Mouse (Mus musculus) hematopoietic stem cell, adult 5-6 weeks (primary cell): ENCODE data around the gene Arhgap23. TPM values are rescaled to one million over a fixed set of nuclear protein-coding genes. Genes with fewer than 3 reads are reported as not detected.

Experiments
- ATAC-seq, 2 experiments: fragments of 125-278 bp in 1 of 2; replicated peaks in 1 of 2; 2 replicates each; pipeline ENCODE4 v1.8.0; 2016 to 2017; ENCODE audit warnings: inconsistent platforms in 2 of 2, mild to moderate bottlenecking in 2 of 2, moderate number of reproducible peaks in 2 of 2, low read depth in 1 of 2, moderate TSS enrichment in 1 of 2; ENCODE audit not compliant: low FRiP score in 2 of 2, poor library complexity in 2 of 2, severe bottlenecking in 2 of 2, insufficient read depth in 1 of 2, low TSS enrichment in 1 of 2
- total RNA-seq: library from RNA; stranded (forward); fragments of 172-1452, 232-1000 nt; gene quantifications from 2 replicates; pipeline ENCODE4 v1.2.3, GENCODE M21; 2017

The Arhgap23 gene
- total RNA-seq, 1 experiment from 2014 or later, result 11.4 TPM

DNA sequence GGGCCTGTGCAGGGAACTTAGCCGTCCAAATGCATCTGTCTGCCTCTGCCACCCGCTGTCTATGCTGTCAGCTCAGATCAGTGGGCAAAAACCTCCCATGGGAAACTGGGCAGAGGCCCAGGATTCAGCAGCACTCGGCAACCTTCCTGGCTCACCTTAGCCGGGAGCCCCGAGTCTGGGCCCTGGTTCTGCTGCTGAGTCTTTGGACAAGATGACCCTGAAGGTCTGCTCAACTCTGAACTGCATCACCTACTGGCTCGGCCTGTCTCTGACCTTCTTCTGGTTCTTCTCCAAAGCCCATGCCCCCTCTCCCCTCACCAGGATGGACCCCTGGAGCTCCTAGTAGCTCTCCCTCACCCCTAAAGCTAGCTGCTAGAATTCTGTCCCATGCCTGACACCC is 30.3 kb downstream of the Arhgap23 start:
- no peak for ATAC-seq

DNA sequence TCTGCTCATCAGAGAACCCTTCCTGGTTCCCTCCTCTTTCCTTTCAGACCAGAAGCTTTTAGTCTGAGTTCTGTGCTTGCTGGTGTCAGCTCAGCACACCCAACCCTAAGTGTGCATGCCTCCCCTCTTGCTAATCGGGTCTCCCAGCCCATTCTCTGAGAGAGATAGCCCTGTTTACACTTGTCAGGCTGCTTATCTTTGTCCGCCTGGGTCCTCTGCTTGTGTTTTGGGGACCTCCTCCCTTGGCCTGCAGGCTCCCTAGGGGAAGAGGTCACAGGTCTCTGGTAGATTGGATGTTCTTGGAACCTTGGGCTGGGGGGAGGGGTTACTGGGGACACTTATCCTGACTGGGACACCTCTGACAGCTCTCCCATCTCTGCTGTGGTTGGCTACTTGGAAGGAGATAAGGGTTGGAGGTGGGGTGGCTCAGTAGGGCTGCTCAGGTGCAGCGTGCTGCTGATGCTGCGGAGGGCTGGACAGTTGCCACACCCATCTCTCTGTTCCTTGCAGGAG is 30.7 kb downstream of the Arhgap23 start:
- no peak; a peak in 1 of 4 replicates for ATAC-seq

DNA sequence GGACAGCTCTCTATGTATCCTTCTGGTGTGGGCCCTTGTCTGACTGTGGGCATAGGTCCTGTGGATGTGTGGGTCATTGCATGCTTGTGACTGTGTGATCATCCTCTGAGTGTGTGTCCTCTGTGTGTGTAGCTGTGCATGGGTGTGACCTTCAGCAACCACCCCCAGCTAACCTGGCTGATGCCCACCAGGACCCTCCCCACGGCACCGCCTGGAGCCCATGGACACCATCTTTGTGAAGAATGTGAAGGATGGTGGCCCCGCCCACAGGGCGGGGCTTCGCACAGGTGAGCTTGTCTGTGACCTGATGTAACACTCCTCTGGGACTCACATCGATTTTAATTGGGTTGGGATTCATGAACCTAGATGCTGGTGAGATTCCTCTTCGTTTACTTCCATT is 32.6 kb downstream of the Arhgap23 start:
- no peak for ATAC-seq

DNA sequence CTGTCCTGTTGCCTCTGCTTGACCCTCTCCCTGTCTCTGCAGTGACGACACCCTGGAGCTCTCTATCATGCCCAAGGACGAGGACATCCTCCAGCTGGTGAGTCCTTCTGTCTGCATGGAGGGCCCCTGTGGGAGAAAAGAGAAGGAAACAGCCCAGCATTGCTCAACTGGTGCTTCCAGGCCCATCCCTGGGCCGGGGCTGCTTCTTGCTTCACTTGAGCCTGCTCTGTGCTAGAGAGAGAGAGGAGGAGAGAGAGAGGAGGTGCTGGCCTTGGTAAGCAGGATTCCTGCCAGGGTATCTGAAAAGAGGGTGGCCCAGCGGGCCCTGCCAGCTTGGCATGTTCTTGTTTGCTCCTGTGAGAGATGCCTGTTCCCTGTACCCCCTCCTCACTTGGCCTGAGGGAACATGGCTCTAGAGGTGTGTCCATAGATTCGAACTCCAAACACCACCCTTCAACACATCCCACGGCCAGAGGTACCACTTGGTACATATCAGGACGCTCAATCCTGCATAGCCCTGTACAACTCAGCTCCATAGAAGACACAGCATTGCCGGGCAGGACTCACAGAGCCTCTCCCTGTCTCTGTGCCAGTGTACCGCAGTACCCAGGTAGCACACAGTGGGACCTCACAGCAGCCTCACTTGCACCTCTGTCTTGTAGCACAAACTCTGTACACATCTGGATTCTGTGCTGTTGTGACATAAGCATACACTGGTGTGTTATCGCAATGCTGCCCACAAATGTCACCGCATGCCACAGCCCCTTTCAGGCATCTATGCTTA is 33.5 kb downstream of the Arhgap23 start:
- ATAC-seq, result peak in 1 of 2 experiments; percentile 26; a peak in 1 of 4 replicates

DNA sequence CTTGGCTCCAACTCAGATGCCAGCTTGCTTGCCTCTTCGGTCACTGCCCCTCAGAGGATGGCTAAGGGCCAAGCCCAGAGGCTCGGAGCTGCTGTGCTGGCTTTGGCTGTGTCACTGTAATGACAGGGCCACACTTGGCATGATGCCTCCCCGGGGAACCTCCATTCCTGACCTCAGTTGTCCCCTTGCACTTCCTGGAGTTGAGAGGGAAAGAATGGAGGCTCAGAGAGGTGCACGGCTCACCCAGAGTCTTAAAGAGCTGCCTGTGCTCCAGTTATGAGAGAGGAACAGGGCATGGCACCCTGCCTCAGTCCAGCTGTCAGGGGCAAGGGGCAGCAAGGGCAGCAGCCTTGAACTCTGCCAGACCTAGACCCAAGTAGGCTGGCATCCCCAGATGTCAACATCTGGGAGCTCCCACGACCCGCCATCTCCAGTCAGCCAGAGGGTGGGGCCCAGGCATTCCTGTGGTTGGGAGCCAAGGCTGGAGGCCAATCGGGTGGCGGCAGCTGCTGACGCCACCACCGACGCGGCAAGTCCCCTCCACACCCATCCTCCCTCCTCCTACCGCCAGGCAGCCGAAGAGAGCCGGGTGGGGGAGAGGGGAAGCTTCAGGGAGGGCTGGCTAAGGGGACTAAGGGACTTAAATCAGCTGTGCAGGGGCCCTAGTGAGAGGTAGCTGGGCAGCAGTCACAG is 34.4 kb downstream of the Arhgap23 start:
- peak; percentile 65 to 73 for ATAC-seq

DNA sequence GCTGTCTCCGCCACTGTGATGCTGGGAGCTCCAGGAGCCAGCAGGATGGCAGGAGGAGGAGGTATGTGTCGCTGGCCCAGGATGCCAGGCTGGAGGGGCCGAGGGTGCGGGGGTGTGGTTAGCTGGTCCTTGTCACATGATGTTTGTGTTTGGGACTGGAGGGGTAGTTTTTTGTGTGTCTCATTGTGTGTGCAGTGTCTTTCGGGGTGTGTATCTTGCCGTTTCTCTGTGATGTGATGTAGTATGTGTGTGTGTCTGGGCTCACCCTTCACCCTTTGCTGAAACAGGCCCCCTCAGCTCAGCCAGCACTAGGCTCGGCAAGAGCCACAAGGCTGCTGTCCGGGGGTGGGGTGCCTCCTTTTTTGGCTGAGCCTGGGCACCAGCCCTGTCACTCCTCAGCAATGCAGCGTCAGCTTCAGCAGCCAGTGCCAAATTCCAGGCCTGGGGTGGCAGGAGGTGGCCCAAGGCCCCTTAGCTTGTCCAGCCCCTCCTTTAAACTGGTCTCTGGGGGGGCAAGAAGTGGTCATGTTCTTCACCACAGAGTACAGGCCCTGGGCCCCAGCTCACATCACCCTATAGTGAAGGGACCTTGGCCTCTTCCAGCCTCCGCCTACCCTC is 35.1 kb downstream of the Arhgap23 start:
- ATAC-seq, result no peak

DNA sequence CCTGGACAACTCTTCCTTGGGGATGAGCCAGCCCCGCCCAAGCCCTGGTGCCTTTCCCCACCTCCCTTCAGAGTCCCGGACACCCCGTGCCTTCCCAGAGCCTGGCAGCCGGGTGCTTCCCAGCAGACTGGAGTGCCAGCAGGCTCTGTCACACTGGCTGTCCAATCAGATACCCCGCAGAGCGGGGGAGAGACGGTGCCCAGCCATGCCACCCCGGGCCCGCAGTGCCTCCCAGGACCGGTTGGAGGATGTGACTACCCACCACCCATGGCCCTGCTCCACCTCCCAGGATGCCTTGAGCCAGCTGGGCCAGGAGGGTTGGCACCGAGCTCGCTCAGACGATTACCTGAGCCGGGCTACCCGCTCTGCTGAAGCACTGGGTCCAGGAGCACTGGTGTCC is 36.3 kb downstream of the Arhgap23 start:
- no peak for ATAC-seq

DNA sequence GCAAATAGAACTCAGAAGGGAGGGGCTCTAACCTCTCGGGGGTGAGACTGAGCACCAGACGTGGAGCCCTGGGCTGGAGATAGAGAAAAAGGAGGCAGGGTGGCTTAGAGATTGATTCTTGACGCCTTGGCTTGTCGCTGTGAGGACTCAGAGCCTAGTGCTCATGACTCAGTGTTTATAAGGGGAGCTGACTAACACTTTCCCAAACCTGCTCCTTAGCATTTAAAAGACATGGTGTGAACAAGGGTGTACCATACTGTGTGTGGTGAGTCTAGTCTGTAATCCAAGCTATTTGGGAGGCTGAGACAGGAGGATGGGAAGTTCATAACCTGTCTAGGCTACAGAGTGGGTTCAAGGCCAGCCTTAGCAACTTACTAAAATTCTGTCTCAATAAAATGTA is 41.8 kb downstream of the Arhgap23 start:
- ATAC-seq, result no peak

DNA sequence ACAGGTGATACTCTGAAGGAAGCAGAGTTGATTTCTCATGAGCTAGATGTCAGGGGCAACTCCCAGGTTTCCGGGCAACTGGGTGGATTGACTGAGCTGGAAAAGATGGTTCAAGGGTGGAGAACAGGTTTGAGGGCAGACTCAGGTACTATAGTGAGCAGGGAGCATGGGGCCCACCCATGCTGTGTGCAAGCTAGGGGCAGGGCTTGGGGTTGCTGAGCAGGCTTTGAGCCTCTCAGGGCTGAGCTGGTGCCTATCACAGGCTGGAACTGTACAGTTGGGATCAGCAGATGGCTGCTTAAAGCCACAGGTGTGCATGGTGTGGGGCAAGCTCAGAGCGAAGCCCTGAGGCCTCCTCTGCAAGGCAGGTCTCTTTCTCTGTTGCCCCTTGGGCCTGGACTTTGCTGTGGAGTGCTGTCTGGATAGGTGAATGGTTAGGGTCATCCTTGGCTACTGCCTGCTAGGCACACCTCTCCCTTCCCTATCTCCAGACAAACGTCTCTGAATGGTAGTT is 46.0 kb downstream of the Arhgap23 start:
- no peak for ATAC-seq

DNA sequence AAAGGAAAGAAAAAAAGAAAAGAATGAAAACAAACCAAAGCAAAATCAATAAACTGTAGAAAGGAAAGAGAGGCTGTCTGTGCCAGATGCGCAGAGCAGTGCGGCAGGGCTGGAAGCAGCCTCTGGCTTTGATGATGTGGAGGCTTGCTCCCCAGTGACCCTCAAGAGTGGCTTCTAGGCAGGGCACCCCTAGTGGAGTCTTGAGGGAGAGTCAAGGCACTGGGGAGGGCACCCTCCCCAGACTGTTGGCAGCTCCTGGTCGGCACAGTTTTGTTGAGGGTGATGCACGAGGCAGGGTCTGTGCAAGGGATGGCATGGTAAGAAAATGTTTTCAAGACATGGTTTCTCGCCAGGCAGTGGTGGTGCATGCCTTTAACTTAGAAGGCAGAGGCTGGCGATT is 47.2 kb downstream of the Arhgap23 start:
- no peak for ATAC-seq

DNA sequence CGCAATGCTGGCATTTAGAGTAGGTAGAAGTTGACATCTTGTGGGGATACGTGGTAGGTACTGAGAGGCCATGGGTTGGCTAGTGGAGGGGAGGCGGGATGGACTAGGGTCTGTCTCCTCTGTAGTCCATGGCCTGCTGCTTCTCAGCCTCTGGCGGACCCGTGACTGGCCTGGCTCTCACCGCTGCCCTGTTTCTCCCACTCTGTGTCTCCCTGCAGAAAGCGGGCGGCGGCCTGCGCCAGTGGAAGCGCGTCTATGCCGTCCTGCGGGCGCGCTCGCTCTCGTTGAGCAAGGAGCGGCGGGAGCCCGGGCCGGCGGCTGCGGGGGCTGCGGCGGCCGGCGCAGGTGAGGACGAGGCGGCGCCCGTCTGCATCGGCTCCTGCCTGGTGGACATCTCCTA is 47.8 kb downstream of the Arhgap23 start:
- ATAC-seq, result no peak

DNA sequence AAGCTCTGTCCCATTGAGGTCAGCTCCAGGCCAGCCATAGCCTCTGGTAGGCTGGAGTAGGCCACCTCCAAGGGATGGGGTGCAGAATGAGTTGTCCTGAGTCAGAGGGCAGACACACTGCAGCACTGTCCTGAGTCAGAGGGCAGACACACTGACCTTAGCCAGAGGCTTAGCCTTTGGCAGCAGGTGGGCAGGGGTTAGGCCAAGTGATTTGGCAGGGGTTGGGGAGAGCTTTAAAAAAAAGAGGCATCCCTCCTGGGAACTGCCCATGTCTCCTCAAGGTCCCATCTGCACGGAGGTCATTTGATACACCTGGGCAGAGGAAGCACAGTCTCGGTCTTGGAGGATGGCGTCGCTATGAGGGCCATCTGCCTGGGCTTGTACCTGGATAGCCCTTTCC is 48.7 kb downstream of the Arhgap23 start:
- ATAC-seq, result no peak

DNA sequence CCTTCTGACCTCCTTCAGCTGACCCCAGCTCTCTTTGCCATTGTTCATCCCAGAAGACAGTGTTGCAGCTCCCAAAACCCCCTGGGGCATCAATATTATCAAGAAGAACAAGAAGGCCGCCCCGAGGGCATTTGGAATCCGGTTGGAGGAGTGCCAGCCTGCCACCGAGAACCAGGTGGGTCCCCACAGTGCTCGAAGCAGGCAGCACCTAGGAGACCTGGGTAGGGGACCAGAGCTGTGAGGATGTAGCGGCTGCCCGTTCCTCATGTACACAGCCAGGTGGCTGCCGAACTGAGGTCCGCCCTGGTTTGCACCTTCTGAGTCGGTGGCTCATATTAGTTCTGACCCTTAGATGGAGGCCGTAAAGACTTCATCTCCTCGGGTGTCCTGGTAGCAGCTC is 50.6 kb downstream of the Arhgap23 start:
- no peak for ATAC-seq

DNA sequence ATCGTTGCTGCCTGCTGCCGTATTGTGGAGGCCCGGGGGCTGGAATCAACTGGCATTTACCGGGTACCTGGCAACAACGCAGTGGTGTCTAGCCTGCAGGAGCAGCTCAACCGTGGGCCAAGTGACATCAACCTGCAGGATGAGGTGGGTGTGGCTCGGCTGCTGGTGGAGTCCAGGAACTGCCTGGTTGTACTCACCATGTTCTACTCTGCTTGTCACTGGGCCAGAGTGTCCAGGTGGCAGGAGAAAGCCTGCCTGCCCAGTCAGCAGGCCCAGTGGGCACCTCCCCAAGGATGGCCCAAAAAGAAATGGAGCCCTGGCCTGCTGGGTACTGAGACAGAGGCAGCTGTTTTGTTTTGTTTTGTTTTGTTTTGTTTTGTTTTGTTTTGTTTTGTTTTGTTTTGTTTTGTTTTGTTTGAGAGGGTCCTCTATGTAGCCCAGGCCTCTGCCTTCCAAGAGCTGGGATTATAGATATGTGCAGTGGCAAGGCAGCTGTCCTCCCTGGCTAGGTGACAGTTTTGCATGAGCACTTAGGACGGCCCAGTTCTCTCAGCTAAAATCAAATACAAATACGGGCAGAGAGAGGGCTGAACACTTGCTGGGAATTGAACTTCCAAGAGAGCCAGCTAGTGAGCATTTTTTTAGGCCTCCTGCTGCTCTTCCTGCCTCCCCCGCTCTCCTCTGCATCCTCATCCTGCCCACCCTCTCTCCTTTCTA is 51.3 kb downstream of the Arhgap23 start:
- no peak for ATAC-seq

DNA sequence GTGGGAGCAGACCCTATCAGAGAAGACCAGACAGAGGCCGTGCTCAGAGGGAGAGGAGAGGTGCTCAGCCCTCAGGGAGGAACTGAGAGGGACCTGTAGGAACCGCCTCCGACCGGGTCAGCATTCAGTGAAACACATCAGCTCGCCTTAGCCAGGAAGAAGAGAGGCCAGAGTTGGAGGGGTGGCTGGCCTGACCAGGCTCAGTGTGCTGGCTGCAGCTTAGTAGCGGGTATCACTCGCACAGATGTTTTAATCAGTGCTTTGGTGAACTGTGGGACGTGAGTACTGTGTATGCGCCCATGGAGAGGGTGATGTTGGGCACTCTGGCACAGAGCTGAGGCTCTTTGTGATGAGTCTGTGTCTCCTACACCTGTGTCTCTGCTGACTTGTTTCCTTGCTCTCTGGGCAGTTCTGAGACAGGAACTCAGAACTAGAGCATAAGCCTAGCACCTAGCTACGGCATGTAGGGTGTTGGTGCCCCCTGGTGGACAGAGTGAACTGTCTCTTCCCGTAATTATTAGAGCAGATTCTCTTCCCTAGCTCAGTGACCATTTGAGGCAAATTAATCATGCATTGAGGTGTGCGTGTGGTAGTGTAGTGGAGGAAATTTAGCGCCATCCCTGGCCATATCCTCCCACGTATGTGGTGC is 53.4 kb downstream of the Arhgap23 start:
- ATAC-seq, result peak; percentile 80 to 84

DNA sequence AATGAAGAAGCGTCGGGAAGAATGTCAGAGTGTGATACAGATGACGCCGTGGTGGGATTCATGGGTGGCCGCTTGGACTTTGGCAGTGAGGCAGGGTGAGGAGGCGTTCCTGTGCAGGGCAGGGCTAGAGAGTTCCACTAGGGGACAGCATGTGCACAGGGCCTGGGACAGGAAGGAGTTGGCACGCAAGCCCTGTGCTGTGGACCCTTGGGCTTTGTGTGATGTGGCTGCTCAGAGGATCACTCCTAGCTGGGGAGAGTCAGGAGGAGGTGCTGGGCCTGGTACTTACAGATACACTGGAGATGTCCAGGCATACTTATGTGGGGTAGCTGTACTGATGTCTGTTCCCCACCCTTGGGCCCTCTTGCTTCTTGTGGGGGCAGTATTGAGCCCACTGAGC is 54.5 kb downstream of the Arhgap23 start:
- ATAC-seq, result no peak

DNA sequence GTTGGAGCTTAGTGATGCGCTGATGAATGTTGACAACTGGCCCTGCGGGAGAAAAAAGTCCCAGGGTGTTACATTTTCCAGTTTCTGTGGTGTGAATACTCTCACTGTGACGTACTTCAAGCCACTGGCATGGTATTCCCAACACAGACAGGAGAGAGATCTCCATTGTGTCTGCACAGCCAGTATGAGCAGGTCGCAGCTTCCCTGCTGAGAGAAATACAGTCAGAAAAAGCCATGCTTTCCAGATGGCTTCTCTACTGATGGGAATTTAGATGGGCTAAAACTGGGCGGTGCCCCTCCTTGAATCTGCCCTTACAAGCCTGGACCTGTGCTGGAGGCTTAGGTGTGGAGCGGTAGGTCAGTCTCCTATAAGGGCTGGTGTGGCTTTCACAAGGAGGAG is 55.9 kb downstream of the Arhgap23 start:
- no peak for ATAC-seq
